Comparison of ENCODE assay signal across 14 mouse cellular contexts in genomic region chr10:87502283-87502682, GRCm38 (mm10). TPM values are rescaled to one million over a fixed set of nuclear protein-coding genes. Genes with fewer than 3 reads are reported as not detected.
DNase-seq lines count a peak whose midpoint lies in the region; ATAC-seq and TF ChIP-seq lines count a peak whose summit lies in the region.
"Had no signal": no experiment of that assay in that cellular context is flagged by ENCODE, and none has a peak within 500 bp of the region (broad histone marks: within the 10 kb centered on the region; RNA-seq: fewer than 3 reads in every experiment).

No protein-coding gene starts in this region.

- no peak overlapping the region for H3K9ac ChIP-seq in kidney, postnatal 0 days (ENCODE audit: low read depth, low read length)
- H3K9ac ChIP-seq in hindbrain, embryonic 11.5 days (ENCODE audit: low read depth, low read length): no peak overlapping the region
- H3K9ac ChIP-seq in neural tube, embryonic 11.5 days (ENCODE audit: low read length): no peak overlapping the region
- no peak overlapping the region for H3K9ac ChIP-seq in liver, embryonic 11.5 days (ENCODE audit: low read depth, low read length)
- H3K9ac ChIP-seq: embryonic facial prominence, embryonic 13.5 days; liver, embryonic 12.5 days had no signal

- H3K27ac ChIP-seq in kidney, postnatal 0 days: no peak overlapping the region
- H3K27ac ChIP-seq in hindbrain, embryonic 11.5 days (ENCODE audit: low read depth, low read length): no peak overlapping the region
- H3K27ac ChIP-seq in neural tube, embryonic 11.5 days (ENCODE audit: low read depth, low read length): no peak overlapping the region
- H3K27ac ChIP-seq in liver, embryonic 11.5 days (ENCODE audit: low read depth, low read length): no peak overlapping the region
- H3K27ac ChIP-seq: embryonic facial prominence, embryonic 13.5 days; liver, embryonic 12.5 days had no signal

- intact Hi-C loops in left cerebral cortex, postnatal 14 days (cut with DNase I): loop anchor here (5.0 kb wide), 1 partner anchor 530 kb away; no protein-coding TSS in a partner anchor

- no peaks in the 10 kb centered on the region for H3K9me3 ChIP-seq in kidney, postnatal 0 days (replicated peaks; ENCODE audit: low read length)
- H3K9me3 ChIP-seq in hindbrain, embryonic 11.5 days (ENCODE audit: control insufficient read depth, low read length): no peaks in the 10 kb centered on the region
- H3K9me3 ChIP-seq in neural tube, embryonic 11.5 days (ENCODE audit: control insufficient read depth, low read length): no peaks in the 10 kb centered on the region
- no peaks in the 10 kb centered on the region for H3K9me3 ChIP-seq in liver, embryonic 11.5 days (ENCODE audit: control insufficient read depth, low read length)
- H3K9me3 ChIP-seq: liver, embryonic 12.5 days had no signal

- peak; percentile 45; the same call in 1 of the 2 replicates for TF ChIP-seq CTCF in kidney, postnatal 0 days (IDR thresholded peaks at IDR 0.05; ENCODE audit: low read depth)

- H3K4me2 ChIP-seq in kidney, postnatal 0 days (ENCODE audit: low read length): no peak overlapping the region
- no peak overlapping the region for H3K4me2 ChIP-seq in hindbrain, embryonic 11.5 days (replicated peaks; ENCODE audit: low read depth, low read length)
- no peak overlapping the region for H3K4me2 ChIP-seq in neural tube, embryonic 11.5 days (ENCODE audit: low read depth)
- H3K4me2 ChIP-seq in liver, embryonic 11.5 days: no peak overlapping the region
- H3K4me2 ChIP-seq: liver, embryonic 12.5 days had no signal

- peaks cover 49% of the 10 kb centered on the region for H3K27me3 ChIP-seq in kidney, postnatal 0 days (ENCODE audit: insufficient read depth, low read length)
- H3K27me3 ChIP-seq in hindbrain, embryonic 11.5 days (ENCODE audit: control insufficient read depth, insufficient read depth, low read length): peaks cover 3% of the 10 kb centered on the region; the same call in 1 of the 2 replicates
- H3K27me3 ChIP-seq in neural tube, embryonic 11.5 days (ENCODE audit: control insufficient read depth, insufficient read depth, low read length): peaks cover 10% of the 10 kb centered on the region
- H3K27me3 ChIP-seq in liver, embryonic 11.5 days (replicated peaks; ENCODE audit: control insufficient read depth, insufficient read depth, low read length): peaks cover 47% of the 10 kb centered on the region

- ATAC-seq in kidney, postnatal 0 days (replicated peaks; ENCODE audit: low FRiP score, low read depth): no peak
- peak; percentile 55; the same call in 1 of the 2 replicates for ATAC-seq in hindbrain, embryonic 11.5 days (ENCODE audit: low FRiP score)
- no peak; the same call in 1 of the 2 replicates for ATAC-seq in neural tube, embryonic 11.5 days (ENCODE audit: insufficient read depth, low FRiP score, low TSS enrichment)
- no peak for ATAC-seq in liver, embryonic 11.5 days (replicated peaks; ENCODE audit: low FRiP score)
- ATAC-seq: liver, embryonic 12.5 days had no signal

- DNase-seq in kidney, postnatal 0 days (ENCODE audit: low spot score): no peak
- no peak for DNase-seq in kidney, postnatal 14 days
- peak; percentile 75 for DNase-seq in embryo, embryonic 10 days (ENCODE audit: low spot score)
- DNase-seq in hindbrain, embryonic 11.5 days (ENCODE audit: low spot score): peak; percentile 57
- peak; percentile 57 for DNase-seq in neural tube, embryonic 11.5 days (ENCODE audit: low spot score)
- DNase-seq in left cerebral cortex, postnatal 14 days (ENCODE audit: low spot score in 2 of 2): no peak
- DNase-seq in layer of hippocampus, postnatal 25 days (ENCODE audit: extremely low spot score in 1 of 2, low spot score in 1 of 2): no peak
- no peak for DNase-seq in liver, embryonic 11.5 days (ENCODE audit: low spot score)
- DNase-seq: gastrocnemius, postnatal 10 days; kidney, postnatal 4 days had no signal

- WGBS in kidney, postnatal 0 days: 18% methylated on average over 5 of the region's 5 CpGs
- WGBS in hindbrain, embryonic 11.5 days: 8% methylated on average over 5 of the region's 5 CpGs
- 14% methylated on average over 5 of the region's 5 CpGs for WGBS in neural tube, embryonic 11.5 days
- whole genome bisulfite sequencing in liver, embryonic 11.5 days: 31% methylated on average over 5 of the region's 5 CpGs

- H3K36me3 ChIP-seq in kidney, postnatal 0 days (ENCODE audit: insufficient read depth, low read length): no peaks in the 10 kb centered on the region
- no peaks in the 10 kb centered on the region for H3K36me3 ChIP-seq in hindbrain, embryonic 11.5 days (ENCODE audit: control insufficient read depth, insufficient read depth, low read length)
- no peaks in the 10 kb centered on the region for H3K36me3 ChIP-seq in neural tube, embryonic 11.5 days (ENCODE audit: control insufficient read depth, insufficient read depth, low read length)
- no peaks in the 10 kb centered on the region for H3K36me3 ChIP-seq in liver, embryonic 11.5 days (ENCODE audit: control insufficient read depth, insufficient read depth, low read length)
- H3K36me3 ChIP-seq: embryonic facial prominence, embryonic 13.5 days; liver, embryonic 12.5 days had no signal

- H3K4me3 ChIP-seq in kidney, postnatal 0 days (replicated peaks; ENCODE audit: low read depth, low read length): no peak overlapping the region
- H3K4me3 ChIP-seq in hindbrain, embryonic 11.5 days (ENCODE audit: low read depth, low read length): no peak overlapping the region
- H3K4me3 ChIP-seq in neural tube, embryonic 11.5 days (ENCODE audit: low read depth, low read length): no peak overlapping the region
- H3K4me3 ChIP-seq in liver, embryonic 11.5 days (ENCODE audit: low read depth, low read length): no peak overlapping the region
- H3K4me3 ChIP-seq: embryonic facial prominence, embryonic 13.5 days; liver, embryonic 12.5 days; megakaryocyte, embryonic 14.5 days had no signal

- H3K4me1 ChIP-seq in kidney, postnatal 0 days (replicated peaks; ENCODE audit: insufficient read depth, low read length): no peaks in the 10 kb centered on the region
- H3K4me1 ChIP-seq in hindbrain, embryonic 11.5 days (replicated peaks; ENCODE audit: control insufficient read depth, insufficient read depth, low read length): peaks cover 10% of the 10 kb centered on the region; the same call in 1 of the 2 replicates
- peaks cover 8% of the 10 kb centered on the region for H3K4me1 ChIP-seq in neural tube, embryonic 11.5 days (ENCODE audit: control insufficient read depth, insufficient read depth, low read length)
- no peaks in the 10 kb centered on the region for H3K4me1 ChIP-seq in liver, embryonic 11.5 days (replicated peaks; ENCODE audit: control insufficient read depth, insufficient read depth, low read length)
- H3K4me1 ChIP-seq: liver, embryonic 12.5 days had no signal

RNA-seq across cellular contexts. Expression of gene Ascl1, which starts 8.8 kb away (rescaled TPM):
- polyA plus RNA-seq in kidney, postnatal 0 days (2015; fragmentation: Nextera tagmentation; extraction: Ambion mirVana): 0.30 and 0.41 TPM in 2 replicates
- 42.4 and 51.0 TPM in 2 replicates for polyA plus RNA-seq in hindbrain, embryonic 11.5 days (2014; fragmentation: Nextera tagmentation; extraction: Ambion mirVana)
- polyA plus RNA-seq in neural tube, embryonic 11.5 days (2014; fragmentation: Nextera tagmentation; extraction: Ambion mirVana): 40.5 and 42.9 TPM in 2 replicates
- 1 to 10 TPM; 4.3 to 7.8 TPM for total RNA-seq in left cerebral cortex, postnatal 14 days (2021)
- total RNA-seq in layer of hippocampus, postnatal 25 days (2021): 1 to 10 TPM; 6.0 to 7.9 TPM
- polyA plus RNA-seq in liver, embryonic 11.5 days (2014; fragmentation: Nextera tagmentation; extraction: Ambion mirVana): 0.78 and 0.91 TPM in 2 replicates
- total RNA-seq: gastrocnemius, postnatal 10 days; heart, postnatal 25 days had no signal

RNA-seq across cellular contexts. Expression of gene Pah, which starts 19.3 kb away (rescaled TPM):
- polyA plus RNA-seq in kidney, postnatal 0 days (2015; fragmentation: Nextera tagmentation; extraction: Ambion mirVana): 40.9 and 52.9 TPM in 2 replicates
- polyA plus RNA-seq in hindbrain, embryonic 11.5 days (2014; fragmentation: Nextera tagmentation; extraction: Ambion mirVana): 0.31 and 0.46 TPM in 2 replicates
- polyA plus RNA-seq in neural tube, embryonic 11.5 days (2014; fragmentation: Nextera tagmentation; extraction: Ambion mirVana): not detected in 2 replicates
- under 1 TPM; 0.20 to 0.32 TPM for total RNA-seq in left cerebral cortex, postnatal 14 days (2021)
- total RNA-seq in layer of hippocampus, postnatal 25 days (2021): not detected
- 4.6 and 5.0 TPM in 2 replicates for polyA plus RNA-seq in liver, embryonic 11.5 days (2014; fragmentation: Nextera tagmentation; extraction: Ambion mirVana)
- polyA plus RNA-seq: embryonic facial prominence, embryonic 13.5 days had no signal

Comparison
In these comparisons a context has a peak if more than half of its experiments do, and no peak if none do; other contexts are left out.
1. DNase-seq: peak in embryo, embryonic 10 days (single experiment), hindbrain, embryonic 11.5 days (single experiment) and neural tube, embryonic 11.5 days (single experiment); none in kidney, postnatal 0 days (single experiment), kidney, postnatal 14 days (single experiment), left cerebral cortex, postnatal 14 days (0 of 2), layer of hippocampus, postnatal 25 days (0 of 2) and liver, embryonic 11.5 days (single experiment).
2. RNA of gene Ascl1, which starts 8.8 kb away (polyA plus RNA-seq): 42.4 to 51.0 TPM in hindbrain, embryonic 11.5 days and 40.5 to 42.9 TPM in neural tube, embryonic 11.5 days; 0.78 to 0.91 TPM in liver, embryonic 11.5 days and 0.30 to 0.41 TPM in kidney, postnatal 0 days; every median in the first group is over 10 times any median in the second.